Mouse (Mus musculus) MEL (cell line): ENCODE measurements at regions not wholly inside any gene's neighbourhood (a gene's known extent, or its start where the extent isn't known, plus 50 kb on each side); places are given as distances from the start of the nearest gene placed in this dataset.

Source experiments
- DNase-seq: peaks from one replicate; pipeline ENCODE4 v3.0.0; 2011; ENCODE audit warnings: low read depth, low spot score
- H3K27ac ChIP-seq: 2 replicates; pipeline ENCODE4 v1.5.1; 2012; ENCODE audit warnings: low read depth, mild to moderate bottlenecking, control low read depth, low read length, moderate library complexity; ENCODE audit not compliant: control insufficient read depth
- H3K27me3 ChIP-seq, 2 experiments: fragments of 150-350 bp in 1 of 2; sonication (generic) in 1 of 2; 2 replicates each; pipeline ENCODE4 v1.6.1; 2012; ENCODE audit warnings: low read length in 2 of 2, mild to moderate bottlenecking in 2 of 2, improper control_type of control experiment in 1 of 2, moderate library complexity in 1 of 2; ENCODE audit not compliant: insufficient read depth in 2 of 2, control insufficient read depth in 1 of 2
- H3K36me3 ChIP-seq, 2 experiments: 2 replicates each; pipeline ENCODE4 v1.6.1; 2012 to 2014; ENCODE audit warnings: low read length in 2 of 2, improper control_type of control experiment in 1 of 2, inconsistent platforms in 1 of 2, mild to moderate bottlenecking in 1 of 2; ENCODE audit not compliant: insufficient read depth in 2 of 2, control insufficient read depth in 1 of 2
- H3K4me1 ChIP-seq, 2 experiments: fragments of 150-350 bp in 1 of 2; sonication (generic) in 1 of 2; 2 replicates each; pipeline ENCODE4 v1.6.1; 2012; ENCODE audit warnings: low read length in 2 of 2, improper control_type of control experiment in 1 of 2, mild to moderate bottlenecking in 1 of 2; ENCODE audit not compliant: insufficient read depth in 2 of 2, control insufficient read depth in 1 of 2
- H3K4me3 ChIP-seq, 2 experiments: fragments of 150-350 bp in 1 of 2; sonication (generic) in 1 of 2; 2 replicates each; pipeline ENCODE4 v1.5.1; 2012; ENCODE audit warnings: low read depth in 2 of 2, low read length in 2 of 2, mild to moderate bottlenecking in 2 of 2, moderate library complexity in 2 of 2, control low read depth in 1 of 2, improper control_type of control experiment in 1 of 2; ENCODE audit not compliant: control insufficient read depth in 1 of 2, insufficient read depth in 1 of 2
- H3K79me2 ChIP-seq: 2 replicates; pipeline ENCODE4 v1.6.1; 2012; ENCODE audit warnings: mild to moderate bottlenecking, low read length, moderate library complexity; ENCODE audit not compliant: control insufficient read depth, poor library complexity, insufficient read depth
- H3K9ac ChIP-seq: 2 replicates; pipeline ENCODE4 v1.6.1; 2012; ENCODE audit warnings: low read depth, mild to moderate bottlenecking, control low read depth, low read length, moderate library complexity; ENCODE audit not compliant: control insufficient read depth, poor library complexity, severe bottlenecking
- H3K9me3 ChIP-seq: fragments of 150-350 bp; sonication (generic); replicated peaks from 2 replicates; pipeline ENCODE4 v1.6.1; 2012; ENCODE audit warnings: mild to moderate bottlenecking, low read length, improper control_type of control experiment, moderate library complexity; ENCODE audit not compliant: insufficient read depth
- BHLHE40 ChIP-seq: IDR thresholded peaks from 2 replicates; pipeline ENCODE4 v1.6.1; 2012; ENCODE audit warnings: low read depth, mild to moderate bottlenecking, inconsistent platforms, low read length, improper control_type of control experiment, borderline replicate concordance
- CHD1 ChIP-seq: IDR thresholded peaks from 2 replicates; pipeline ENCODE4 v1.6.1; 2012; ENCODE audit warnings: low read depth, mild to moderate bottlenecking, inconsistent platforms, low read length, improper control_type of control experiment
- ETS1 ChIP-seq: IDR thresholded peaks from 2 replicates; pipeline ENCODE4 v1.6.1; 2012; ENCODE audit warnings: low read depth, mild to moderate bottlenecking, inconsistent platforms, low read length, improper control_type of control experiment, moderate library complexity
- GABPA ChIP-seq: IDR thresholded peaks from 2 replicates; pipeline ENCODE4 v1.6.1; 2012; ENCODE audit warnings: low read depth, mild to moderate bottlenecking, inconsistent platforms, low read length, improper control_type of control experiment, moderate library complexity
- GATA1 ChIP-seq: IDR thresholded peaks from 2 replicates; pipeline ENCODE4 v1.6.1; 2011; ENCODE audit warnings: low read depth, low read length, improper control_type of control experiment
- HCFC1 ChIP-seq: IDR thresholded peaks from 2 replicates; pipeline ENCODE4 v1.6.1; 2012; ENCODE audit warnings: low read depth, mild to moderate bottlenecking, inconsistent platforms, low read length, improper control_type of control experiment, moderate library complexity
- MAX ChIP-seq: IDR thresholded peaks from 2 replicates; pipeline ENCODE4 v1.6.1; 2011; ENCODE audit warnings: low read length, improper control_type of control experiment
- MAZ ChIP-seq: IDR thresholded peaks from 2 replicates; pipeline ENCODE4 v1.6.1; 2012; ENCODE audit warnings: low read depth, mild to moderate bottlenecking, inconsistent platforms, low read length, improper control_type of control experiment
- MYC ChIP-seq: IDR thresholded peaks from 2 replicates; pipeline ENCODE4 v1.6.1; 2011; ENCODE audit warnings: low read depth, mild to moderate bottlenecking, low read length, improper control_type of control experiment, moderate library complexity
- POLR2A ChIP-seq, 2 experiments: IDR thresholded peaks; 2 replicates each; pipeline ENCODE4 v1.6.1; 2011 to 2012; ENCODE audit warnings: low read length in 2 of 2, mild to moderate bottlenecking in 2 of 2, control low read depth in 1 of 2, improper control_type of control experiment in 1 of 2, low read depth in 1 of 2, moderate library complexity in 1 of 2; ENCODE audit not compliant: control insufficient read depth in 1 of 2, insufficient read depth in 1 of 2, poor library complexity in 1 of 2
- RAD21 ChIP-seq: IDR thresholded peaks from 2 replicates; pipeline ENCODE4 v1.6.1; 2011; ENCODE audit warnings: mild to moderate bottlenecking, low read depth, low read length, improper control_type of control experiment
- RCOR1 ChIP-seq: IDR thresholded peaks from 2 replicates; pipeline ENCODE4 v1.6.1; 2012; ENCODE audit warnings: low read depth, mild to moderate bottlenecking, inconsistent platforms, low read length, improper control_type of control experiment
- TBP ChIP-seq: IDR thresholded peaks from 2 replicates; pipeline ENCODE4 v1.8.0; 2011; ENCODE audit warnings: low read depth, low read length, improper control_type of control experiment
- USF1 ChIP-seq: IDR thresholded peaks from 2 replicates; pipeline ENCODE4 v1.6.1; 2014; ENCODE audit warnings: low read depth, mild to moderate bottlenecking, inconsistent platforms, low read length, improper control_type of control experiment, moderate library complexity
- USF2 ChIP-seq, 2 experiments: IDR thresholded peaks; 2 replicates each; pipeline ENCODE4 v1.6.1; 2011 to 2012; ENCODE audit warnings: improper control_type of control experiment in 2 of 2, low read length in 2 of 2, borderline replicate concordance in 1 of 2, inconsistent platforms in 1 of 2, low read depth in 1 of 2, mild to moderate bottlenecking in 1 of 2; ENCODE audit not compliant: insufficient read depth in 1 of 2
- ZKSCAN1 ChIP-seq: IDR thresholded peaks from 2 replicates; pipeline ENCODE4 v1.6.1; 2012; ENCODE audit warnings: low read depth, mild to moderate bottlenecking, inconsistent platforms, low read length, improper control_type of control experiment, moderate library complexity
- ZMIZ1 ChIP-seq: IDR thresholded peaks from 2 replicates; pipeline ENCODE4 v1.6.1; 2012; ENCODE audit warnings: low read depth, mild to moderate bottlenecking, inconsistent platforms, low read length, improper control_type of control experiment, moderate library complexity
- ZNF384 ChIP-seq: IDR thresholded peaks from 2 replicates; pipeline ENCODE4 v1.6.1; 2012; ENCODE audit warnings: low read depth, mild to moderate bottlenecking, inconsistent platforms, low read length, improper control_type of control experiment

DNA sequence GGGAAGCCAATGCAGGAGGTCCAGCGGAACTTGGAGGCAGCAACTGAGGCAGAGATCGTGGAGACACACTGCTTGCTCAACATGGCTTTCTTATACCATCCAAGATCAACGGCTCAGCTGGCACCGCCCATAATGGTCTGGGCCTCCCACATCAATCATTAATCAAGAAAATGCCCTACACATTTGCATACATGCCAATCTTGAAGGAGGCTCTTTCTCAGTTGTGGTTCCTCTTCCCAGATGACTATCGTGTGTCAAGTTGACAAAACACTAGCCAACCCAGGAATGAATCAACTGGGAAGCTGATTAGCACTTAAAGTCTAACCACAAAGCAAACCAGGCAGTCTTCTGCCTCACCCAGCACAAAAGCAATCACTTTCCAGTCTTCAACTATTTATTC, 121.1 kb downstream of the Tmco5 start:
- Histone ChIP-seq H3K9me3 (no peaks in the 10 kb centered on the region), H3K27me3 (no peaks in the 10 kb centered on the region), H3K4me3 (no peak overlapping the region), H3K4me1 (peaks cover 3 to 36% of the 10 kb centered on the region in 2 experiments; a peak in 3 of 4 replicates), H3K9ac (no peak overlapping the region), H3K36me3 (peaks cover 0 to 39% of the 10 kb centered on the region in 2 experiments; a peak in 2 of 4 replicates), H3K79me2 (no peaks in the 10 kb centered on the region), H3K27ac (peak overlapping the region; percentile 39)
- TF ChIP-seq GABPA (no peak), TBP (peak; percentile 56; the same call in 1 of the 2 replicates), RAD21 (no peak), RCOR1 (peak; percentile 81), ETS1 (peak; percentile 49; the same call in 1 of the 2 replicates), GATA1 (peak; percentile 52), MYC (peak; percentile 22; the same call in 1 of the 2 replicates)
- peak; percentile 45 for DNase-seq

DNA sequence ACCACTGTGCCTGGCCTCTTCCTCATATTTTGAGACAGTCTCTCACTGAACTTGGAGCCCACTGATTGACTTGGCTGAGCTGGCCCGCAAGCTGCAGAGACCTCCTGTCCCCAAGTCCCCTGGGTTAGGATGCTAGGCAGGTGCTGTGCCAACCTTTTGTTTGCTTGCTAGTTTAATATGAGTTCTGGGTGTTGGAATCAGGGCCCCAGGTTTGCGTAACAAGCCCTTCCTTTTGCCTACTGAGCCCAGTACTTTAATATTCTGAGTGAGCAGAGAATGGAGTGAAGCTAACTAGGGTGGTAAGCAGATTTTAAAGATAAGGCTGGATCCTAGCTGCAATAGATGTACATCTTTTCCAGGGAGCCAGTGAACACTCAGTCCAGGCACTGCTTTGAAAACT, 117.2 kb upstream of the Spred1 start:
- H3K27me3 ChIP-seq, result no peaks in the 10 kb centered on the region
- TF ChIP-seq RAD21 (no peak), MAZ (no peak), HCFC1 (no peak), ZMIZ1 (no peak)
- no peak overlapping the region for H3K27ac ChIP-seq
- no peak overlapping the region for H3K4me3 ChIP-seq
- no peak overlapping the region for H3K9ac ChIP-seq
- peaks cover 0 to 15% of the 10 kb centered on the region in 2 experiments; a peak in 2 of 4 replicates for H3K36me3 ChIP-seq
- DNase-seq, result no peak
- H3K79me2 ChIP-seq, result no peaks in the 10 kb centered on the region
- H3K4me1 ChIP-seq, result peaks cover 3 to 16% of the 10 kb centered on the region in 2 experiments; a peak in 3 of 4 replicates
- no peaks in the 10 kb centered on the region for H3K9me3 ChIP-seq

DNA sequence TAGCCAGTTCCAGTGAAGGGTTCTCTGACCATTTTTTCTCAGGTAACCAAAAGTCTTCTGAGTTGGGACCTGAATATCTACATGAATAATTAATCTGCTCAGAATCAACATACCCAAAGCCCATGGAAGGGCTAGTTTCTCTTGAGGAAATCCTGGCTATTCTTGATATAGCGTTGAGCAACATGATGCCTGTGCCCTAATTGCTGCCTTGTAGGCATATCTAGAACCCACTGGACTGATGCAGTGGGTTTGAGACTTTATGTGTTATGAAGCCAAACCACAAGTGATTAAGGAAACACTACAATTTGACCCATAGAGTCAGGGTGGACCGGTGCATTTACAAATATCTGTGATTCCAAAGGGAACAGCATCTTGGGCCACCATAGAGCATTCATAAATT, 114.3 kb upstream of the Spred1 start:
- no peak for DNase-seq
- no peaks in the 10 kb centered on the region for H3K27me3 ChIP-seq
- H3K79me2 ChIP-seq, result no peaks in the 10 kb centered on the region
- H3K36me3 ChIP-seq, result no peaks in the 10 kb centered on the region
- TF ChIP-seq CHD1 (no peak), POLR2A (IDR thresholded peaks at IDR 0.05; ENCODE audit: control insufficient read depth in 1 of 2, insufficient read depth in 1 of 2, low read depth in 1 of 2, low read length in 2 of 2, poor library complexity in 1 of 2) (no peak), USF1 (no peak), BHLHE40 (no peak), MAX (no peak), MAZ (no peak), ZKSCAN1 (no peak), USF2 (IDR thresholded peaks at IDR 0.05; ENCODE audit: borderline replicate concordance in 1 of 2, insufficient read depth in 1 of 2, low read depth in 1 of 2, low read length in 2 of 2) (no peak), ZNF384 (no peak), ETS1 (no peak)
- no peak overlapping the region for H3K4me3 ChIP-seq
- H3K9me3 ChIP-seq, result no peaks in the 10 kb centered on the region
- no peaks in the 10 kb centered on the region for H3K4me1 ChIP-seq
- no peak overlapping the region for H3K9ac ChIP-seq
- no peak overlapping the region for H3K27ac ChIP-seq
